Mouse (Mus musculus) heart, embryonic 16.5 days (tissue): ENCODE results near the gene Homer2. TPM values are rescaled to one million over a fixed set of nuclear protein-coding genes. Genes with fewer than 3 reads are reported as not detected.

ENCODE experiments used
- ATAC-seq: fragments of 200-750 bp; cut with Nextera tagmentation; replicated peaks from 2 replicates; pipeline ENCODE4 v1.8.0; 2017; ENCODE audit warnings: moderate number of reproducible peaks; ENCODE audit not compliant: insufficient read depth, low FRiP score; ENCODE audit errors: extremely low read depth
- H3K27ac ChIP-seq: fragments of 300-500 bp; sonication (generic); 2 replicates; pipeline ENCODE4 v1.5.1; 2014; ENCODE audit warnings: mild to moderate bottlenecking, low read length, control low read depth, moderate library complexity
- H3K27me3 ChIP-seq: fragments of 300-500 bp; sonication (generic); 2 replicates; pipeline ENCODE4 v1.6.1; 2014; ENCODE audit warnings: low read length, mixed read lengths; ENCODE audit not compliant: control insufficient read depth, insufficient read depth
- H3K36me3 ChIP-seq: fragments of 300-500 bp; sonication (generic); 2 replicates; pipeline ENCODE4 v1.6.1; 2014; ENCODE audit not compliant: control insufficient read depth, insufficient read depth
- H3K4me1 ChIP-seq: fragments of 300-500 bp; sonication (generic); 2 replicates; pipeline ENCODE4 v1.6.1; 2014; ENCODE audit warnings: low read length, mixed read lengths; ENCODE audit not compliant: control insufficient read depth, insufficient read depth
- H3K4me2 ChIP-seq: fragments of 300-500 bp; sonication (generic); 2 replicates; pipeline ENCODE4 v1.6.1; 2014; ENCODE audit warnings: low read depth, mild to moderate bottlenecking, control low read depth, low read length
- H3K4me3 ChIP-seq: fragments of 300-500 bp; sonication (generic); 2 replicates; pipeline ENCODE4 v1.5.1; 2014; ENCODE audit warnings: mild to moderate bottlenecking, control low read depth, low read length
- H3K9ac ChIP-seq: fragments of 300-500 bp; sonication (generic); 2 replicates; pipeline ENCODE4 v1.6.1; 2014; ENCODE audit warnings: low read length, control low read depth
- H3K9me3 ChIP-seq: fragments of 300-500 bp; sonication (generic); replicated peaks from 2 replicates; pipeline ENCODE4 v1.6.1; 2016; ENCODE audit warnings: low read length; ENCODE audit not compliant: control insufficient read depth
- WGBS: fragments of 180-500 bp; shearing (Covaris S2); extraction: QIAGEN DNeasy Blood & Tissue Kit; methylation state at CpG from one replicate; pipeline ENCODE4 v1.1.7; 2014; 5-methylcytosine and 5-hydroxymethylcytosine counted together
- polyA plus RNA-seq: library from polyadenylated mRNA; unstranded; fragments of >200 nt; fragmentation: Nextera tagmentation; extraction: Ambion mirVana; gene quantifications from 2 replicates; pipeline ENCODE4 v1.2.1, GENCODE M21; 2015

Gene Homer2
- polyA plus RNA-seq, 1 experiment from 2014 or later, result 53.9 TPM

DNA sequence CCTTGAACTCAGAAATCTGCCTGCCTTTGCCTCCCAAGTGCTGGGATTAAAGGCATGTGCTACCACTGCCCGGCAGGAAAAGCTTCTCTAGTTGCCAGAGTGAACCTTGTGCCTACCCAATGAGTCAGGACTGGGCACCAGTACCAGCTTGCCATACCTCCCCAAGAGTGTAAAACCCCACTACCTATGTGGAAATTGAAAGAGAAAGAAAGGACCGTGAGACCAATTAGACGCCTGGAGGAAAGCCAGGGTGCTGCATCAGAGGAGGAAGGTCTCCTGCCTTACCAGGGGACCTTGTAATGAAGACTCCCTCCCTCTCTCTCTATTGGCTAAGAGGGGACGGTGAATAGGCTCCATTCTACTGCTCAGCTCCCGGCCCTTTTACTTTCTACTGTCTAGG lies 59.4 kb downstream of the Homer2 start:
- WGBS, result 74% methylated on average over 5 of the region's 5 CpGs
- no peak overlapping the region for H3K4me2 ChIP-seq
- H3K9ac ChIP-seq, result no peak overlapping the region
- H3K4me3 ChIP-seq, result no peak overlapping the region
- ATAC-seq, result no peak
- no peaks in the 10 kb centered on the region for H3K9me3 ChIP-seq
- H3K36me3 ChIP-seq, result no peaks in the 10 kb centered on the region
- H3K27me3 ChIP-seq, result no peaks in the 10 kb centered on the region
- no peak overlapping the region for H3K27ac ChIP-seq
- H3K4me1 ChIP-seq, result peaks cover 32% of the 10 kb centered on the region

DNA sequence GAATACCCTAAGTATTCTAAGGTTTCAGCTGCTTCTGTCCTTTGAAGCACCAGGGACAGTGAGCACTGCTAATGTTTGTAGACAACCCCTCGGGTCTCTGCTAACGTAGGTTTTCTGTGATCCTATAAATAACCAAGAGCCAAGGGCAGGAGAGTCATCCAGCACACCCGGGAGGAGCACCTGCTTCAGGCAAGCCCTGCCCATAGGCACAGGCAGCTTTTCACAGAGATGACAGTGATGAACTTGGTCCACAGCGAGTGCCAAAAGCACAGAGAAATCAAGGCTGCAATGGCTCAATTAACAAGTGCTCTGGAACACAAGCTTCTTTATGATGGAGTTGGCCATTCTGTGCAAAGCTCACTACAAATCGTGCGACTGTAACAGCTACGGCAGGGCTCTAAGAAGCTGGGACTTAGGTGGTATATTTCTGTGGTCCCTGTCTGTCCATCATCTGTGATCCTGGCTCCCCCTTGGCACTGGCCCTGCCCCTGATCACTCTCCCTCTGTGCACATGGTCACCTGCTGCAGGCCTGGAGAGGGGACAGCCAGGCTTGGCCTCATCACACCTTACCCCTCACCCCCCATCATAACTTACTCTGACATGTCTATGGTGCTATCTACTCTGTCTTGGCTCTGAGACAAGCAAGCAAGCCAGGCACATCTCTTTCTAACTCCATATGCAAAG lies 62.6 kb downstream of the Homer2 start:
- H3K4me1 ChIP-seq, result peaks cover 27% of the 10 kb centered on the region
- no peaks in the 10 kb centered on the region for H3K9me3 ChIP-seq
- peak overlapping the region; percentile 30; the same call in 1 of the 2 replicates for H3K4me2 ChIP-seq
- H3K27me3 ChIP-seq, result no peaks in the 10 kb centered on the region
- H3K9ac ChIP-seq, result no peak overlapping the region
- peak; percentile 39; the same call in 1 of the 2 replicates for ATAC-seq
- H3K27ac ChIP-seq, result peak overlapping the region; percentile 67
- 47% methylated on average over 7 of the region's 7 CpGs for WGBS
- no peak overlapping the region for H3K4me3 ChIP-seq
- no peaks in the 10 kb centered on the region for H3K36me3 ChIP-seq

DNA sequence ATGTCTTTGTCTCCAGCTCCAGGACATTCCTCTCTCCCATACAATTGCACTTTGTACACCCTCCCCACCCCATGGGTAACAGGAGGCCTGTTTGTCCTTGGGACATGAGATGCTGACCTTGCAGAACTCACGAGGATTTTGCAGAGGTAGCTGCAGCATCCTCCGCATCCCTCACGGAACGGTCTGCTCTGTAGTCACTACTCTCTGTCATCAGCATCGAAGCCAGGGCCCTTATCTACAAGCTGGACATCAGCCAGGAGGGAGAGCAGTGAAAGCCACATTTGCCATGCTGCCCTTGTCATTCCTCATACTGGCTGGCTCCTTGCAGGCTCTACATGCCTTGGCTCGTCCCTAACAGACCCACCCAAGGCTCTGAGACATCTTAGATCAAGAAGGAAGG lies 66.2 kb downstream of the Homer2 start:
- Histone ChIP-seq H3K36me3 (no peaks in the 10 kb centered on the region), H3K4me3 (no peak overlapping the region), H3K27ac (peak overlapping the region; percentile 61; the same call in 1 of the 2 replicates), H3K4me2 (no peak overlapping the region), H3K27me3 (no peaks in the 10 kb centered on the region), H3K9ac (no peak overlapping the region), H3K4me1 (peaks cover 27% of the 10 kb centered on the region), H3K9me3 (no peaks in the 10 kb centered on the region)
- WGBS, result 20% methylated on average over 6 of the region's 6 CpGs
- ATAC-seq, result peak; percentile 68; the same call in 1 of the 2 replicates

DNA sequence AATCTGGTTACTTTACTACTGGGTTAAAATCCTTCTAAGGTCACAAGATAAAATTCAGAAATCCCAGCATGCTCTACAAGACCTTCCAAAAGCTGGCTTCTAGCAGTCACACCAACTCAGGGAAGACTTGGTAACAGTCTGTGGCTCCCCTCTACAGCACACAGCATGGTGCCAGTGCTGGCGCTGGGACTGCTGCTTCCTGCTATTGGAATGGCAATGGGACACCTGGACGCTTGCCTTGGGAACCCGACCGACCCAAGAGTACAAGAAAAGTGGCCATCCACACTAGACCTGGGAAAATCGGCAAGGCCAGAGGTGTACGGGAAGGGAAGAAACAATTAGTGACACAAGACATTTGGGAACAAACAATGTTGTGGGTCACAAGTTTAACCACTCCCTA lies 74.7 kb downstream of the Homer2 start:
- Histone ChIP-seq H3K9me3 (no peaks in the 10 kb centered on the region), H3K4me2 (no peak overlapping the region), H3K9ac (no peak overlapping the region), H3K27me3 (no peaks in the 10 kb centered on the region), H3K4me3 (no peak overlapping the region), H3K27ac (no peak overlapping the region), H3K4me1 (no peaks in the 10 kb centered on the region), H3K36me3 (no peaks in the 10 kb centered on the region; the same call in 1 of the 2 replicates)
- no peak for ATAC-seq
- 87% methylated on average over 6 of the region's 6 CpGs for WGBS

DNA sequence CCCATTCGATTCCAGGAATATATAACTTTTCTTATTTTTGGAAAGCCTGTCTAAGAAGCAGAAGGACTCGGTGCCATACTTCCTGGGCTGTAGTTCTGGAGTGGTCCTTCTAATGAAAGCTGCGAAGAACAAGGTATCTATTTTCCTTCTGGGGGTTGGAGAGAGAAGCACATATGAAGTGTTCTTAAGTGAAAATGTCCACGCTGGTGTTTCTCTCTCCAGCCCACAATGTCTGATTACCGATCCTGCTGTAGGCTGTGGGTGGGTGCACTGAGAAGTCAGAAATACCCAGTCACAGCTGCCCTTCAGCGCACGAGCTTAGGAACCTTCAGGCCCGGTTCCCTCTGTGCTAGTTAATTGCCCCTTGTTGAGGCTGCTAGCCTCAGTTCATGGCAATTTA lies 76.1 kb downstream of the Homer2 start:
- Histone ChIP-seq H3K9ac (no peak overlapping the region), H3K4me1 (no peaks in the 10 kb centered on the region), H3K9me3 (peaks cover 3% of the 10 kb centered on the region), H3K4me2 (no peak overlapping the region), H3K36me3 (peaks cover 2% of the 10 kb centered on the region; the same call in 1 of the 2 replicates), H3K27ac (no peak overlapping the region), H3K4me3 (no peak overlapping the region), H3K27me3 (no peaks in the 10 kb centered on the region)
- 91% methylated on average over 8 of the region's 8 CpGs for WGBS
- no peak for ATAC-seq

DNA sequence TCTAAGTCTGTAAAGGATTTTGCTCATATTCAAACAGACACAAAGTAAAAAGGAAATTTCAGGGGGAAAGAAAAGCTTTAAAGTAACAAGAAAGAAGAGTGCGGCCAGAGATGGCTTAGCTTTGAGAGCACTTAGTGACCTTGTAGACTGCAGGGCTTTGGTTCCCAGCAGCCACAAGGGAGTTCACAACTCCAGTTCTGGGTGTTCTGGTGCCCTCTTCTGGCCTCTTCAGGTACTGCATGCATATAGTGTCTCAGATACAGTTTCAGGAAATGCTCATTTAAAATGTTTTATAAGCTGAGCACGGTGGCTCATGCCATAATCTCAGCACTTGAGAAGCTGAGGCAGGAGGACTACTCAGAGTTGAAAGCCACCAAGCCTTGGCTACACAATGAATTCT lies 80.9 kb downstream of the Homer2 start:
- Histone ChIP-seq H3K27me3 (no peaks in the 10 kb centered on the region), H3K27ac (no peak overlapping the region), H3K4me1 (no peaks in the 10 kb centered on the region), H3K4me3 (no peak overlapping the region), H3K4me2 (no peak overlapping the region), H3K36me3 (peaks cover 3% of the 10 kb centered on the region; the same call in 1 of the 2 replicates), H3K9ac (no peak overlapping the region), H3K9me3 (peaks cover 5% of the 10 kb centered on the region)
- WGBS, result 86% methylated on average over 2 of the region's 2 CpGs
- no peak for ATAC-seq

DNA sequence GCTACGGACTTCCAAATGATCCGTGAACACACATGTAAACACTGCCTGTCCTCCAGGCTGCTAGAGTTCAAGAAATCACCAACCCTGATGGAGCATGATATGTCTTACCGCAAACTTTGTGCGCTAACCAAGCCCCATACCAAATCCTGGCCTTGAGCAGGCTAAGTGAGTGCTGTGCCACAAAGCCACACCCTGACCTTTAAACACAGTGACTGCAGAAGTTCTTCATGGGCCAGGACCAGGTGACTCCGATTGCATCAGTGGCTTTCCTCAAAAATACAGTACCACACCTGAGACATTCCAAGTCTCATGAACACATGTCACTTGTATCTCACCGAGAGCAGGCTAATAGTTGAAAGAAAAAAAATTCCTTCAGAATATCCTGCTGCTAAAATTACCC lies 83.6 kb downstream of the Homer2 start:
- WGBS, result 88% methylated on average over 6 of the region's 6 CpGs
- Histone ChIP-seq H3K9ac (no peak overlapping the region), H3K4me2 (no peak overlapping the region), H3K36me3 (peaks cover 3% of the 10 kb centered on the region; the same call in 1 of the 2 replicates), H3K27ac (no peak overlapping the region), H3K27me3 (no peaks in the 10 kb centered on the region), H3K4me1 (no peaks in the 10 kb centered on the region), H3K4me3 (no peak overlapping the region), H3K9me3 (peaks cover 5% of the 10 kb centered on the region)
- ATAC-seq, result no peak

DNA sequence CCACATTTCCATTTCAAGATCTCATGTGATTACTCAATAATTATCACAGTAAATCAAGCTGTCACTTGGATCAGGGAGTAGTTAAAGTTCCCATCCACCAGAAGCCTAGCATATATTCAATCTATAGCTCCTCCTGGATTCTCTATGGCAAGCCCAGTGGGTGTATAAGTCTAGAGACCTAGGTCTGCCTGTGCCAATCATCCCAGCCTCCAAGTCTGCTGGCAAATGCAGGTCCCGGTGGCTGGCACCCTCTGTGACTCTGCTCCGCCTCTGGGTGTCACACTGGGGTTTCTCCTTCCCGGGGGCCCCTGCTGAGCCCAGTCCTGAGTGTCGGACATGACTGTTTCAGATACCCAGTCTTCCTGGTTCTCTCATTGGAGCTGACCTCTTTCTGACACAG lies 84.5 kb downstream of the Homer2 start:
- no peak for ATAC-seq
- no peak overlapping the region for H3K4me2 ChIP-seq
- H3K9me3 ChIP-seq, result peaks cover 5% of the 10 kb centered on the region
- peaks cover 3% of the 10 kb centered on the region; the same call in 1 of the 2 replicates for H3K36me3 ChIP-seq
- WGBS, result 65% methylated on average over 4 of the region's 4 CpGs
- no peaks in the 10 kb centered on the region for H3K4me1 ChIP-seq
- H3K27me3 ChIP-seq, result no peaks in the 10 kb centered on the region
- H3K27ac ChIP-seq, result no peak overlapping the region
- no peak overlapping the region for H3K9ac ChIP-seq
- H3K4me3 ChIP-seq, result no peak overlapping the region

DNA sequence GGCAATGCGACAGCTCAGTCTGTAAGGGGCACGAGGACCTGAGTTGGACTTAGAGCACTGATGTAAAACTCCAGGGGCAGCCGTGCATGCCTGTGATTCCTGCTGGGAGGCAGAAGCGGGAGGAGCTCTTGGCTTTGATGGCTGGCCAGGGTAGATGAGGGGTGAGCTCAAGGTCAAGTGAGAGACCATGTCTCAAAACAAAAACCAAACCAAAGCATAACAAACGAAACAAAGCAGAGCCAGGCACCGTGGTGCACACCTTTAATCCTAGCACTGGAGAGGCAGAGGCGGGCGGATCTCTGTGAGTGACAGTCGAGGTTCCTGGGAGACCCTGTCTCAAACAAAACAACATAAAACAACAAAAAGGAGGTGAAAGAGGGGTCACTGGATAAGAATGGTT lies 92.3 kb downstream of the Homer2 start:
- H3K9me3 ChIP-seq, result no peaks in the 10 kb centered on the region
- H3K4me3 ChIP-seq, result no peak overlapping the region
- WGBS, result 64% methylated on average over 9 of the region's 9 CpGs
- no peaks in the 10 kb centered on the region for H3K27me3 ChIP-seq
- H3K36me3 ChIP-seq, result 0 out of 2 replicates have a peak, but pooled peaks cover 2% of the 10 kb centered on the region
- no peak overlapping the region for H3K9ac ChIP-seq
- no peak overlapping the region for H3K27ac ChIP-seq
- H3K4me2 ChIP-seq, result no peak overlapping the region
- no peak for ATAC-seq
- H3K4me1 ChIP-seq, result no peaks in the 10 kb centered on the region
